Mouse (Mus musculus): ENCODE results near the gene Zfp37. TPM values are rescaled to one million over a fixed set of nuclear protein-coding genes. Genes with fewer than 3 reads are reported as not detected.

The Zfp37 gene
- polyA plus RNA-seq, 1 experiment from 2014 or later: 5.3 TPM

- H3K4me3 ChIP-seq: no peak within 1 kb of the TSS
- no peaks in the 10 kb centered on the region for H3K9me3 ChIP-seq (replicated peaks)
- H3K27ac ChIP-seq: no peak within 1 kb of the TSS
- no peak for ATAC-seq (replicated peaks; ENCODE audit: insufficient number of reproducible peaks, insufficient read depth, low FRiP score, low read depth)
- H3K4me1 ChIP-seq (replicated peaks): peaks cover 4% of the 10 kb centered on the region; the same call in 1 of the 2 replicates
- 41% methylated on average over 2 of the region's 2 CpGs for WGBS
- H3K4me2 ChIP-seq: no peak within 1 kb of the TSS
- H3K9ac ChIP-seq: no peak within 1 kb of the TSS
- no peaks in the 10 kb centered on the region for H3K36me3 ChIP-seq
- H3K27me3 ChIP-seq: no peaks in the 10 kb centered on the region
These were observed 31.4 kb upstream of the Zfp37 start, which contains the start of gene Slc31a2 for GRCm38 (mm10) chr4:62262276-62262675. Gene Slc31a2, plus strand, starts transcription at chr4:62262562.

GRCm38 (mm10) chr4:62256931-62257330, 26.1 kb upstream of the Zfp37 start:
- H3K36me3 ChIP-seq: no peaks in the 10 kb centered on the region
- H3K9ac ChIP-seq: no peak overlapping the region
- H3K4me3 ChIP-seq: no peak overlapping the region
- 20% methylated on average over 8 of the region's 8 CpGs for WGBS
- no peaks in the 10 kb centered on the region for H3K9me3 ChIP-seq (replicated peaks)
- no peak overlapping the region for H3K27ac ChIP-seq
- ATAC-seq (replicated peaks; ENCODE audit: insufficient number of reproducible peaks, insufficient read depth, low FRiP score, low read depth): no peak
- H3K4me1 ChIP-seq (replicated peaks): no peaks in the 10 kb centered on the region
- H3K4me2 ChIP-seq: no peak overlapping the region
- no peaks in the 10 kb centered on the region for H3K27me3 ChIP-seq

- ATAC-seq (replicated peaks; ENCODE audit: insufficient number of reproducible peaks, insufficient read depth, low FRiP score, low read depth): no peak
- Histone ChIP-seq H3K9me3 (replicated peaks) (no peaks in the 10 kb centered on the region), H3K4me1 (replicated peaks) (no peaks in the 10 kb centered on the region), H3K27ac (no peak overlapping the region), H3K27me3 (no peaks in the 10 kb centered on the region), H3K9ac (no peak overlapping the region), H3K4me2 (no peak overlapping the region), H3K36me3 (no peaks in the 10 kb centered on the region), H3K4me3 (no peak overlapping the region)
- 46% methylated on average over 8 of the region's 8 CpGs for WGBS
These were observed 23.7 kb upstream of the Zfp37 start for GRCm38 (mm10) chr4:62254551-62254950.

GRCm38 (mm10) chr4:62251776-62252175, 20.9 kb upstream of the Zfp37 start:
- no peaks in the 10 kb centered on the region for H3K27me3 ChIP-seq
- H3K4me2 ChIP-seq: no peak overlapping the region
- H3K36me3 ChIP-seq: no peaks in the 10 kb centered on the region
- H3K9me3 ChIP-seq (replicated peaks): no peaks in the 10 kb centered on the region
- H3K4me1 ChIP-seq (replicated peaks): no peaks in the 10 kb centered on the region
- ATAC-seq (replicated peaks; ENCODE audit: insufficient number of reproducible peaks, insufficient read depth, low FRiP score, low read depth): no peak
- no peak overlapping the region for H3K9ac ChIP-seq
- H3K27ac ChIP-seq: no peak overlapping the region
- WGBS: 88% methylated on average over 4 of the region's 4 CpGs
- H3K4me3 ChIP-seq: no peak overlapping the region

GRCm38 (mm10) chr4:62250896-62251544, 20.2 kb upstream of the Zfp37 start:
- WGBS: 36% methylated on average over 3 of the region's 3 CpGs
- no peaks in the 10 kb centered on the region for H3K9me3 ChIP-seq (replicated peaks)
- H3K27me3 ChIP-seq: no peaks in the 10 kb centered on the region
- H3K27ac ChIP-seq: no peak overlapping the region
- no peak for ATAC-seq (replicated peaks; ENCODE audit: insufficient number of reproducible peaks, insufficient read depth, low FRiP score, low read depth)
- H3K4me1 ChIP-seq (replicated peaks): no peaks in the 10 kb centered on the region
- no peak overlapping the region for H3K9ac ChIP-seq
- H3K4me2 ChIP-seq: no peak overlapping the region
- H3K4me3 ChIP-seq: no peak overlapping the region
- no peaks in the 10 kb centered on the region for H3K36me3 ChIP-seq

- H3K27ac ChIP-seq: no peak overlapping the region
- 25% methylated on average over 4 of the region's 4 CpGs for WGBS
- ATAC-seq (replicated peaks; ENCODE audit: insufficient number of reproducible peaks, insufficient read depth, low FRiP score, low read depth): no peak
- no peaks in the 10 kb centered on the region for H3K9me3 ChIP-seq (replicated peaks)
- H3K27me3 ChIP-seq: no peaks in the 10 kb centered on the region
- no peak overlapping the region for H3K4me2 ChIP-seq
- no peaks in the 10 kb centered on the region for H3K4me1 ChIP-seq (replicated peaks)
- H3K36me3 ChIP-seq: no peaks in the 10 kb centered on the region
- H3K9ac ChIP-seq: no peak overlapping the region
- H3K4me3 ChIP-seq: no peak overlapping the region
These were observed 17.5 kb upstream of the Zfp37 start for GRCm38 (mm10) chr4:62248328-62248727.

- Histone ChIP-seq H3K9ac (no peak overlapping the region), H3K27me3 (no peaks in the 10 kb centered on the region), H3K9me3 (replicated peaks) (no peaks in the 10 kb centered on the region), H3K36me3 (no peaks in the 10 kb centered on the region), H3K27ac (no peak overlapping the region), H3K4me3 (no peak overlapping the region), H3K4me1 (replicated peaks) (no peaks in the 10 kb centered on the region), H3K4me2 (no peak overlapping the region)
- ATAC-seq (replicated peaks; ENCODE audit: insufficient number of reproducible peaks, insufficient read depth, low FRiP score, low read depth): no peak
- WGBS: 61% methylated on average over 6 of the region's 6 CpGs
These were observed 9.7 kb upstream of the Zfp37 start for GRCm38 (mm10) chr4:62240586-62240985.

- H3K27me3 ChIP-seq: no peaks in the 10 kb centered on the region
- no peak overlapping the region for H3K27ac ChIP-seq
- no peak overlapping the region for H3K4me3 ChIP-seq
- ATAC-seq (replicated peaks; ENCODE audit: insufficient number of reproducible peaks, insufficient read depth, low FRiP score, low read depth): no peak
- no peaks in the 10 kb centered on the region for H3K9me3 ChIP-seq (replicated peaks)
- H3K36me3 ChIP-seq: no peaks in the 10 kb centered on the region
- H3K4me2 ChIP-seq: no peak overlapping the region
- 55% methylated on average over 1 of the region's 1 CpGs for WGBS
- no peaks in the 10 kb centered on the region for H3K4me1 ChIP-seq (replicated peaks)
- H3K9ac ChIP-seq: no peak overlapping the region
These were observed 694 bp downstream of the Zfp37 start for GRCm38 (mm10) chr4:62230153-62230552.

GRCm38 (mm10) chr4:62229448-62229847, 1.4 kb downstream of the Zfp37 start:
- Histone ChIP-seq H3K9me3 (replicated peaks) (no peaks in the 10 kb centered on the region), H3K4me1 (replicated peaks) (no peaks in the 10 kb centered on the region), H3K4me2 (no peak overlapping the region), H3K27ac (no peak overlapping the region), H3K4me3 (no peak overlapping the region), H3K27me3 (no peaks in the 10 kb centered on the region), H3K36me3 (no peaks in the 10 kb centered on the region), H3K9ac (no peak overlapping the region)
- WGBS: 85% methylated on average over 7 of the region's 7 CpGs
- ATAC-seq (replicated peaks; ENCODE audit: insufficient number of reproducible peaks, insufficient read depth, low FRiP score, low read depth): no peak

GRCm38 (mm10) chr4:62228391-62228790, 2.5 kb downstream of the Zfp37 start:
- Histone ChIP-seq H3K9me3 (replicated peaks) (no peaks in the 10 kb centered on the region), H3K27ac (no peak overlapping the region), H3K27me3 (no peaks in the 10 kb centered on the region), H3K9ac (no peak overlapping the region), H3K4me1 (replicated peaks) (no peaks in the 10 kb centered on the region), H3K4me3 (no peak overlapping the region), H3K36me3 (no peaks in the 10 kb centered on the region), H3K4me2 (no peak overlapping the region)
- ATAC-seq (replicated peaks; ENCODE audit: insufficient number of reproducible peaks, insufficient read depth, low FRiP score, low read depth): no peak
- WGBS: 31% methylated on average over 10 of the region's 10 CpGs

- 64% methylated on average over 2 of the region's 2 CpGs for WGBS
- no peak for ATAC-seq (replicated peaks; ENCODE audit: insufficient number of reproducible peaks, insufficient read depth, low FRiP score, low read depth)
These were observed 17.4 kb downstream of the Zfp37 start for GRCm38 (mm10) chr4:62213490-62213889.

GRCm38 (mm10) chr4:62210035-62210434, 20.8 kb downstream of the Zfp37 start:
- no peak overlapping the region for H3K4me2 ChIP-seq
- H3K9ac ChIP-seq: no peak overlapping the region
- no peaks in the 10 kb centered on the region for H3K27me3 ChIP-seq
- no peaks in the 10 kb centered on the region for H3K9me3 ChIP-seq (replicated peaks)
- H3K4me3 ChIP-seq: no peak overlapping the region
- H3K4me1 ChIP-seq (replicated peaks): peaks cover 13% of the 10 kb centered on the region
- H3K27ac ChIP-seq: no peak overlapping the region
- ATAC-seq (replicated peaks; ENCODE audit: insufficient number of reproducible peaks, insufficient read depth, low FRiP score, low read depth): no peak
- WGBS: 37% methylated on average over 4 of the region's 4 CpGs
- H3K36me3 ChIP-seq: no peaks in the 10 kb centered on the region

More at GRCm38 (mm10) chr4:62213490-62213889, 17.4 kb downstream of the Zfp37 start:
- no peak overlapping the region for H3K4me3 ChIP-seq
- H3K36me3 ChIP-seq: no peaks in the 10 kb centered on the region
- H3K27me3 ChIP-seq: no peaks in the 10 kb centered on the region
- peaks cover 5% of the 10 kb centered on the region; the same call in 1 of the 2 replicates for H3K4me1 ChIP-seq (replicated peaks)
- no peak overlapping the region for H3K27ac ChIP-seq
- no peak overlapping the region for H3K4me2 ChIP-seq
- no peak overlapping the region for H3K9ac ChIP-seq
- H3K9me3 ChIP-seq (replicated peaks): no peaks in the 10 kb centered on the region
